Mouse (Mus musculus) ovary, adult 18-20 months (tissue): ENCODE results near the gene Xaf1.

ENCODE experiments used
- DNase-seq: peaks from one replicate; pipeline ENCODE4 v3.0.0; 2022; ENCODE audit warnings: low spot score, mixed read lengths

The Xaf1 gene

DNA sequence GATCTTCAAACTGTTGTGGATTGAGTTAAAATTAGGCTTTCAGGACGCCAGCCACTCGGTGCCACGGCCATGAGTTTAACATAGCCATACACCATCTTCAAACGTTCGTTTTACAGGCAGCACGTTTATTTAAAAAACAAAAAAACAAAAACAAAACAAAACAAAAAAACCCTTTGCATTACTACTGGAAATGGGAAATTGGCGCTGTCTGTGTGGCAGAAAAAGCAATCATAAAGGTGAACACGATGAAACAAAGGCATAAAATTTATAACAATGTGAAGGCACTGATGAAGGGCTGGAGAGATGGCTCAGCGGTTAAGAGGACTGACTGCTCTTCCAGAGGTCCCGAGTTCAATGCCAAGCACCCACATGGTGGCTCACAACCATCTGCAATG lies 60.9 kb downstream of the Xaf1 start, which contains the start of gene Tekt1:
TSS of gene Tekt1 (minus strand) at position 96 of the 395 bp plus-strand sequence.
- no peak for DNase-seq
